Mouse (Mus musculus) splenic B cell, adult 2 months (primary cell): ENCODE data around the gene Cdc37l1.

ENCODE experiments used
- DNase-seq: peaks from one replicate; pipeline ENCODE4 v3.0.0-alpha.2; 2011; ENCODE audit warnings: low read depth, low spot score
- H3K27me3 ChIP-seq: 2 replicates; pipeline ENCODE4 v1.6.1; 2012; ENCODE audit warnings: mild to moderate bottlenecking, low read length, moderate library complexity, mixed read lengths; ENCODE audit not compliant: control insufficient read depth, poor library complexity, insufficient read depth, severe bottlenecking
- H3K36me3 ChIP-seq: 2 replicates; pipeline ENCODE4 v1.6.1; 2012; ENCODE audit warnings: mild to moderate bottlenecking, low read length, moderate library complexity, mixed read lengths; ENCODE audit not compliant: control insufficient read depth, poor library complexity, insufficient read depth, severe bottlenecking

Cdc37l1 gene

GRCm38 (mm10) chr19:28990194-28990589, at the start of gene Cdc37l1:
Gene Cdc37l1, plus strand, starts transcription at chr19:28990352.
- peak; percentile 96 for DNase-seq
- no peaks in the 10 kb centered on the region for H3K27me3 ChIP-seq
- peaks cover 4% of the 10 kb centered on the region; the same call in 1 of the 2 replicates for H3K36me3 ChIP-seq

- H3K36me3 ChIP-seq: no peaks in the 10 kb centered on the region
- no peak for DNase-seq
- no peaks in the 10 kb centered on the region; the same call in 1 of the 2 replicates for H3K27me3 ChIP-seq
Observed at GRCm38 (mm10) chr19:28941271-28941670, 48.9 kb upstream of the Cdc37l1 start.

GRCm38 (mm10) chr19:28946782-28947181, 43.4 kb upstream of the Cdc37l1 start:
- DNase-seq: no peak
- H3K36me3 ChIP-seq: no peaks in the 10 kb centered on the region
- H3K27me3 ChIP-seq: no peaks in the 10 kb centered on the region; the same call in 1 of the 2 replicates

GRCm38 (mm10) chr19:28947311-28947710, 42.8 kb upstream of the Cdc37l1 start:
- Histone ChIP-seq H3K27me3 (no peaks in the 10 kb centered on the region; the same call in 1 of the 2 replicates), H3K36me3 (no peaks in the 10 kb centered on the region)
- no peak for DNase-seq

GRCm38 (mm10) chr19:28951251-28951650, 38.9 kb upstream of the Cdc37l1 start:
- Histone ChIP-seq H3K36me3 (no peaks in the 10 kb centered on the region), H3K27me3 (no peaks in the 10 kb centered on the region)
- no peak for DNase-seq

- no peaks in the 10 kb centered on the region for H3K27me3 ChIP-seq
- no peaks in the 10 kb centered on the region for H3K36me3 ChIP-seq
- no peak for DNase-seq
Observed at GRCm38 (mm10) chr19:28963113-28963512, 27.0 kb upstream of the Cdc37l1 start.

- Histone ChIP-seq H3K36me3 (no peaks in the 10 kb centered on the region), H3K27me3 (no peaks in the 10 kb centered on the region)
- DNase-seq: no peak
Observed at GRCm38 (mm10) chr19:28963513-28963841, 26.7 kb upstream of the Cdc37l1 start.

- H3K36me3 ChIP-seq: no peaks in the 10 kb centered on the region
- peak; percentile 69 for DNase-seq
- H3K27me3 ChIP-seq: no peaks in the 10 kb centered on the region
Observed at GRCm38 (mm10) chr19:28963842-28964551, 26.2 kb upstream of the Cdc37l1 start, which contains the start of gene Plpp6. Gene Plpp6, plus strand, starts transcription at chr19:28963953.

- no peak for DNase-seq
- Histone ChIP-seq H3K27me3 (no peaks in the 10 kb centered on the region), H3K36me3 (no peaks in the 10 kb centered on the region)
Observed at GRCm38 (mm10) chr19:28964552-28964903, 25.6 kb upstream of the Cdc37l1 start.

GRCm38 (mm10) chr19:28967652-28968051, 22.5 kb upstream of the Cdc37l1 start, which contains the start of gene 4430402I18Rik:
Gene 4430402I18Rik, minus strand, starts transcription at chr19:28967800.
- Histone ChIP-seq H3K36me3 (no peaks in the 10 kb centered on the region), H3K27me3 (no peaks in the 10 kb centered on the region)
- no peak for DNase-seq

- Histone ChIP-seq H3K27me3 (no peaks in the 10 kb centered on the region), H3K36me3 (no peaks in the 10 kb centered on the region)
- no peak for DNase-seq
Observed at GRCm38 (mm10) chr19:28968178-28968577, 22.0 kb upstream of the Cdc37l1 start.

- H3K36me3 ChIP-seq: no peaks in the 10 kb centered on the region
- no peaks in the 10 kb centered on the region for H3K27me3 ChIP-seq
- no peak for DNase-seq
Observed at GRCm38 (mm10) chr19:28969231-28969630, 20.9 kb upstream of the Cdc37l1 start.

GRCm38 (mm10) chr19:28970251-28970650, 19.9 kb upstream of the Cdc37l1 start:
- H3K36me3 ChIP-seq: no peaks in the 10 kb centered on the region
- DNase-seq: no peak
- no peaks in the 10 kb centered on the region for H3K27me3 ChIP-seq

- Histone ChIP-seq H3K27me3 (no peaks in the 10 kb centered on the region), H3K36me3 (no peaks in the 10 kb centered on the region)
- peak; percentile 77 for DNase-seq
Observed at GRCm38 (mm10) chr19:28974862-28975611, 15.1 kb upstream of the Cdc37l1 start.

- DNase-seq: no peak
- H3K36me3 ChIP-seq: no peaks in the 10 kb centered on the region
- no peaks in the 10 kb centered on the region for H3K27me3 ChIP-seq
Observed at GRCm38 (mm10) chr19:28982617-28983016, 7.5 kb upstream of the Cdc37l1 start.
